Mouse (Mus musculus): Measurements from ENCODE around the gene 6030452D12Rik. TPM values are rescaled to one million over a fixed set of nuclear protein-coding genes. Genes with fewer than 3 reads are reported as not detected.
A peak's percentile ranks its signal among the peaks of the same experiment; 100 is the strongest.

Gene 6030452D12Rik
- polyA plus RNA-seq, 1 experiment from 2014 or later = not detected

DNA sequence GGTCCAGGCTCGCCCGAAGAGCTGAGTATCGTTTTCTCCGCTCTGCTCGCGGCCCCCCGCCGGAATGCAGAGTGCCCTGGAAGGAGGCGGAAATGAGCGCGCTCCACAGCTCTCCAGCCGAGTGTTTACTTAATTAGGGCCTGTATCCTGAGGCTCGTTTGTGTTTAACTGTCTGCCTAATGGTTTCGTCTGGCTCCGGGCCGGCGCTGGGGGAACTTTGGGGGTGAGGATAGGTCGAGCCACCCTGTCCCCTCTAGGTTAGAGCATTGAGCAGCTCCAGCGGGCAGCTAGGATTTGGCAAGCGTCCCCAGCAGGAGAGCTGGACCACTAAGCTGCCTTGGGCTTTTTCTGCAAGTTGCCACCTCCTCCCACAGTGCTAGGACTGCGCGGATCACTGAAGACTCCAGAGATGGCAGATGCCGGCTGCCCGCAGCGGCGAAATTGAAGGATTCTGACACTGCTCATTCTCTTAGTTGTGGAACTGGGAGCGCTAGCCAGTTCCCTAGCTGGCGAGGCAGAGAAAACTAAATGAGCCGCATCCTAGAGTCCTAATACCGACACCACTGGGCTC, 7.5 kb downstream of the 6030452D12Rik start:
- peak overlapping the region; percentile 21 for H3K4me3 ChIP-seq (replicated peaks)
- no peaks in the 10 kb centered on the region for H3K9me3 ChIP-seq
- peak overlapping the region; percentile 41 for H3K9ac ChIP-seq
- H3K4me2 ChIP-seq (replicated peaks) = peak overlapping the region; percentile 80
- ATAC-seq = peak; percentile 64
- H3K27ac ChIP-seq = peak overlapping the region; percentile 85
- peaks cover 37% of the 10 kb centered on the region for H3K4me1 ChIP-seq (replicated peaks)
- no peaks in the 10 kb centered on the region for H3K36me3 ChIP-seq
- no peaks in the 10 kb centered on the region for H3K27me3 ChIP-seq (replicated peaks)
- 3% methylated on average over 30 of the region's 30 CpGs for WGBS

DNA sequence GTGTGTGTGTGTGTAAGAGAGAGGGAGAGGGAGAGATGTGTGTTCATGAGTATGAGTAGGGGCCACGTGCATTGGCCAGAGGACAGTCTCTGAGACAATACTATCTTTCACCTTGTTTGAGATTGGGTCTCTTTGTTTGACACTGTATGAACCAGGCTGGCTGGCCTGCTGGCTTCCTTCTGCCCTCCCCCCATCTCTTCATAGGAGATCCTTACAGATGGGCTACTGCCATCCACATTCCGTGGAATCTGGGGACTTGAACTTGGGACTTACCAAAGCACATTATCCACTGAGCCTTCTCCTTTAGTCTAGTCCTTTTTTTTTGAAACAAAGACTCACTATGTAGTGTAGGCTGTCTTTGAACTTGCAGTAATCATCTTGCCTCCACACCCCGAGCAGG, 8.1 kb downstream of the 6030452D12Rik start:
- Histone ChIP-seq H3K27ac (no peak overlapping the region), H3K4me1 (replicated peaks) (peaks cover 37% of the 10 kb centered on the region), H3K4me2 (replicated peaks) (peak overlapping the region; percentile 80), H3K9me3 (no peaks in the 10 kb centered on the region), H3K9ac (no peak overlapping the region), H3K27me3 (replicated peaks) (no peaks in the 10 kb centered on the region), H3K36me3 (no peaks in the 10 kb centered on the region), H3K4me3 (replicated peaks) (no peak overlapping the region; the same call in 1 of the 2 replicates)
- 32% methylated on average over 3 of the region's 3 CpGs for WGBS
- ATAC-seq = no peak

DNA sequence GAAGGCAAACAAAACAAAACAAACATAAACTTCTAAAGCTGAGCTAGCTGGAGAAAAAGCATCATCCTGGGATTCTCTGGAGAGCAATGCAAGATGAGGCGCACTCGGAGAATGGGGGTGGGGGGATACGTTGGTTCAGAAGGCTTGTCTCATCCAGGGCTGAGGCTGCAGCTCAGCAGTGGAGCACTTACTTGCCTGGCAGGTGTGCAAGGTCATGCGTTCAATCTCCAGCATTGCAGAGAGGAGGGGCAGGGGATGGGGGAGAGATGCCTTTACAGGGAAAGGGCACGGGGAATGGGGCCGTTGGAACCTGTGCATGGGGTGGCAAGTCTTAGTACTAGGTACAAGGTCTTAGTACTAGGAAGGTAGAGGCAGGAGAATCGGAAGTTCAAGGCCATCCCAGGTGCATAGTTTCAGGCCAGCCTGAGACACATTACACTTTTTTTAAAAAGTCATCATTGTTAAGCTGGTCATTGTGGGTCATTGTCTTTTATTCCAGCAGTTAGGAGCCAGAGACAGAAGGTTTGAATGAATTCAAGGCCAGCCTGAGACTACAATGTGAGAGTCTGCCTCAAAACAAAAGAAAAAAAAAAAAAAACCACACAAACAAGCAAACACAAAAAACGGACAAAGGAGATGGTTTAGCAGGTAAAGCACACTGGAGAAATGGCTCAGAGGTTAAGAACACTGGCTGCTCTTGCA, 8.9 kb downstream of the 6030452D12Rik start:
- 73% methylated on average over 8 of the region's 8 CpGs for WGBS
- H3K4me1 ChIP-seq (replicated peaks) = peaks cover 37% of the 10 kb centered on the region

DNA sequence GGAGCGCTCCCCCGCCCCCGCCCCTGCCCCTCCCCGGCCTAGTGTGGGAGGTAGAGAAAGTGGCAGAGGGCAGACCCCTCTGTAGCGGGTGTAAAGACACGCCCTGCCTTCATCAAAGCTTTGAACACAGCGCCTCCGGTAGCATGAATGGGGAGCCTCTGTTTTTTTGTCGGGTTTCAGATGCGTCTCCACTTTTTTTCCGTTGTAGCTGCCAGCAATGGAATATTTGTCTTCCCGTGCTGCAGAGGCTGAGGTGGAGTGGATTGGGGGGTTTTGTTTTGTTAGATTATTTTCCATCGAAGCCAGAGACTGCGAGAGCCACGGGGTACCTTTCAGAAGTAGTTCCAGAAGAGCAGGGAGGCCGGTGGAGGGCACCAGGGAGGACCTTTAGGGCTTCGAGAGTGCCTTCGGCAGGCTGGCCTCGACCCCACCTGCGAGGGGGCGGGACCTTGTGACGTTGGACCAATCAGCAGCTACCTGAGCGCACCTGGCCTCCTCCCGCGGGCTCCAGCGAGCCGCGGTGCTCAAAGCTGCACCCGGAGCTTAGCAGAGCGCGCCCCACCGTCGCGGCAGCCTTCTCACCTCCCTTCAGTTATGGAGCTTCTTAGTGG, 10.1 kb downstream of the 6030452D12Rik start, which contains the start of gene Cdh3:
Gene Cdh3, plus strand, starts transcription at position 527 of the 611 bp plus-strand sequence.
- peak; percentile 90 for ATAC-seq
- 1% methylated on average over 34 of the region's 34 CpGs for WGBS
- H3K9ac ChIP-seq = peak within 1 kb of the TSS; percentile 61
- peaks cover 32% of the 10 kb centered on the region for H3K4me1 ChIP-seq (replicated peaks)
- peak within 1 kb of the TSS; percentile 48 for H3K4me3 ChIP-seq (replicated peaks)
- peak within 1 kb of the TSS; percentile 90 for H3K4me2 ChIP-seq (replicated peaks)
- H3K9me3 ChIP-seq = no peaks in the 10 kb centered on the region
- no peaks in the 10 kb centered on the region for H3K36me3 ChIP-seq
- H3K27ac ChIP-seq = peak within 1 kb of the TSS; percentile 82
- H3K27me3 ChIP-seq (replicated peaks) = no peaks in the 10 kb centered on the region

More for the DNA sequence above, 8.9 kb downstream of the 6030452D12Rik start:
- H3K9ac ChIP-seq = no peak overlapping the region
- H3K27ac ChIP-seq = no peak overlapping the region
- no peak for ATAC-seq
- no peaks in the 10 kb centered on the region for H3K36me3 ChIP-seq
- H3K9me3 ChIP-seq = no peaks in the 10 kb centered on the region
- no peaks in the 10 kb centered on the region for H3K27me3 ChIP-seq (replicated peaks)
- H3K4me3 ChIP-seq (replicated peaks) = no peak overlapping the region
- H3K4me2 ChIP-seq (replicated peaks) = no peak overlapping the region

DNA sequence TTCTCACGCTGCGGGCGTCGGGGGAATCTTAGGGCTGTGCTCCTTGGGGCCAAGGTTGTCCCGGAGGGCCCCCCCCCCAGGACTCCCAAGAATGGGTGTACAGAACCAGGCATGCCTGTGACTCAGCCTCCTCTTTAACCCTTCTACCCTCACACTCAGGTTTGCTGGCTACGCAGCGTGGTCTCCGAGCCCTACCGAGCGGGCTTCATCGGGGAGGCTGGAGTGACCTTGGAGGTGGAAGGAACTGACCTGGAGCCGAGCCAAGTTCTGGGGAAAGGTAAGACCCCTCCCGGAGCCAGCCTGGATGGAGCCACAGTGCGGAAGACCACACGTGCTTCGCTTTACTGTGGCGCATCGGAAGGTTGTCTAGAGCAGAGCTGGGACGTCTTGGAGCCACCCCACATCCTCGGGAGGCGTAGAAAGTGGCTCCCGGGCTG, 10.8 kb downstream of the 6030452D12Rik start:
- Histone ChIP-seq H3K27ac (peak overlapping the region; percentile 82), H3K9ac (peak overlapping the region; percentile 61), H3K27me3 (replicated peaks) (no peaks in the 10 kb centered on the region), H3K4me2 (replicated peaks) (peak overlapping the region; percentile 90), H3K4me3 (replicated peaks) (peak overlapping the region; percentile 48), H3K4me1 (replicated peaks) (peaks cover 31% of the 10 kb centered on the region), H3K36me3 (no peaks in the 10 kb centered on the region), H3K9me3 (no peaks in the 10 kb centered on the region)
- under 1% methylated on average over 22 of the region's 22 CpGs for WGBS
- ATAC-seq = peak; percentile 50

DNA sequence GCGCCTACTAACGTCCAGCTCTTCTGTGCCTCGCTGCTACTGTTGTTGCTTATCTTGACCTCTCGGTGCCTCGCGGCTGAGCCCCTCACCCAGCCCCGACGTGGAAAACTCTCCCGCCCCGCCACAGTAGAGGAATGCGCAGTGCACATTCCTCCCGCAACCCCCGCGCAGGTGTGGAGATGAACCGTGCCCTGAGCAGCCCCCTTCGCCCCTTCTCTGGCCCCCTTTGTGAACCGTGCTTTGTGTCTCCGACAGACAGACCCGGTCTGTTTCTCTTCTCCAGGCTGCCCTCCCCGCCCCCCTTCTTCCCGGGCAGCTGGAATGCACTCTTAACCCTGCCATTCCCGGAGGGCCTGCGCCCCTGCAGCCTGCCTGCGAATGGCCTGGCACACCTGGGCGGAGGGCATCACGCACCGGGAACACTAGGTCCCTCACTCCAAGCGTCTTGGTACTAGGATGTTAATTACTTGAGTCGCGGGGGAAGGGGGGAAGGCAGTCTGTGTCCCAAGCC, 11.3 kb downstream of the 6030452D12Rik start:
- ATAC-seq = peak; percentile 24
- Histone ChIP-seq H3K9me3 (no peaks in the 10 kb centered on the region), H3K36me3 (no peaks in the 10 kb centered on the region), H3K4me1 (replicated peaks) (peaks cover 32% of the 10 kb centered on the region), H3K27ac (peak overlapping the region; percentile 82), H3K27me3 (replicated peaks) (no peaks in the 10 kb centered on the region), H3K4me3 (replicated peaks) (peak overlapping the region; percentile 48), H3K4me2 (replicated peaks) (peak overlapping the region; percentile 90), H3K9ac (peak overlapping the region; percentile 61)
- WGBS = under 1% methylated on average over 30 of the region's 30 CpGs

DNA sequence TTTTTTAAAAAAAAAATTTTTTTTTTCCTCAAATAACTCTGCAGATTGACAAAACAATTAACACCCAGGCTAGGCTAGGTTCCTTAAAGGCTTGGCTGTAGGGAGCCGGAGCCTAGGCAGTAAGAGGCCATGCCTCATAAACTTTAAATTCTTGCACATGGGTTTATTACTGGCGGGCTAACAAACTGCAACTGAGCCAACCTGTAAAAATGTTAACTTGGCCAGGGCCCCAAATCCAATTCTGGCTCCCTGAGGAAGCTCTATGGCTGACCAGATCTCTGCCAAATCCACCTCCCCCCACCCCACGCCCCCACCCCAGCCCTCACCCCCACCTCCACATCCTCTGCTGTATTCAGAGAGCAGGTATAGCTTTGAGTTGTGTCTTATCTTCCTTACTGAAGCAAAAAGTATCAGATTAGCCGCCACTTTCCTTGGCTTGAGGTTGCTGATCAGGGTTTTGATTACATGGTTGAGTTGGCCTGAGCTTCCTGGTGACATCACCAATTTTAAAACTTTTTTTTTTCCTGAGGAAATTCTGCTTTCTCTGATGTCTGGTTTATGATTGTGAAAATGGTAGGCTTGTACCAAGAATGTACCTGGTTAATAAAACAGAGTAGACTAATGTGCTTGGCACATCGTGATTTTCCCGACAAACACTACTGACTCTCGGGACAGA, 12.3 kb downstream of the 6030452D12Rik start:
- H3K27ac ChIP-seq = peak overlapping the region; percentile 82
- H3K4me2 ChIP-seq (replicated peaks) = peak overlapping the region; percentile 90
- no peaks in the 10 kb centered on the region for H3K36me3 ChIP-seq
- no peak for ATAC-seq
- H3K4me1 ChIP-seq (replicated peaks) = peaks cover 30% of the 10 kb centered on the region
- no peaks in the 10 kb centered on the region for H3K9me3 ChIP-seq
- H3K9ac ChIP-seq = no peak overlapping the region
- WGBS = 37% methylated on average over 7 of the region's 7 CpGs
- peak overlapping the region; percentile 48 for H3K4me3 ChIP-seq (replicated peaks)
- H3K27me3 ChIP-seq (replicated peaks) = no peaks in the 10 kb centered on the region

DNA sequence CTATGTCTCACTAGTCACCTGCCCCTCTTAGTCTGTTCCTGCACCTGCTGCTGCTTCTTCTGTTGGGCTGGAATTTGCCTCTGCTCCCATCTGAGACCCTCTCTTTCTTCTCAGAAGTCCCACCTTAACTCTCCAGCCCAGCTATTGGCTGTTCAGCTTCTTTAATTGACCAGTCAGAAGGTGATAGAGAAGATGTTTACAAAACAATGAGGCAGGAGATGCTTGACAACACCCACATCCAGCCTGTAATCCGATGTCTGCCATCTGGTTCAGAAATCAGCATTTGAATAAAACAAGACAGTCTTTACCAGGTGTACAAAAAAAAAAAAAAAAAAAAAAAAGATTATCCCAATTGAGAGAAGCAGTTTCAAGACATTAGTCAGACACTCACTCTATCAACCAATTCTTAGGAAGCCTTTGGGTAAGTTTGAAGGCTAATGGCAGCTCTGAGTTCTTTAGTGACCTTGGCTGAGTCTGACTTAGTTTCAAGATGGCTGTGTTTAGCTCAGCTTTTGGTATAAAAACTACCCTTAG, 15.7 kb downstream of the 6030452D12Rik start:
- H3K4me3 ChIP-seq (replicated peaks) = no peak overlapping the region
- H3K9ac ChIP-seq = no peak overlapping the region
- ATAC-seq = no peak
- WGBS = 30% methylated on average over 1 of the region's 1 CpGs
- H3K36me3 ChIP-seq = no peaks in the 10 kb centered on the region
- H3K27me3 ChIP-seq (replicated peaks) = no peaks in the 10 kb centered on the region
- H3K27ac ChIP-seq = no peak overlapping the region
- no peaks in the 10 kb centered on the region for H3K9me3 ChIP-seq
- no peak overlapping the region for H3K4me2 ChIP-seq (replicated peaks)
- H3K4me1 ChIP-seq (replicated peaks) = peaks cover 28% of the 10 kb centered on the region

DNA sequence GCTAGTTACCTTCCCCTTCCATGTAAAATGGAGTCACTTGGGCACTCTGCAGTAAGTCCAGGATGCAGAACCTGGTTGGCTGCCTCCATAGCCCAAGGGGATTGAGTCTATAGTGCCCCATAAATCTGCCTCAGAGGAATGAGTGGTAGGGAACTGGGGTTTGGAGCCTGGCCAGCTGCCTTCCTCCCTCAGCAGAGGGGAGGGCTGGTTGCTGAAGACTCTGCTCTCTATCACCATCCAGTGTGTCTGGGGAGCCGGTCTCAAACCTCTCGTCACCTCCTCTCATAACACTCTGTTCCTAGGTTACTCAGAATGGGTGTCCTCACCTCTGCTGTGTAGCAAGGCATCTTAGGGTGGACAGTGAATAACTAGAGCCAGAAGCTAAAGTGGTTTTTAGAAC, 16.3 kb downstream of the 6030452D12Rik start:
- WGBS = 40% methylated on average over 2 of the region's 2 CpGs
- Histone ChIP-seq H3K9me3 (no peaks in the 10 kb centered on the region), H3K9ac (no peak overlapping the region), H3K27me3 (replicated peaks) (no peaks in the 10 kb centered on the region), H3K36me3 (no peaks in the 10 kb centered on the region), H3K4me1 (replicated peaks) (peaks cover 24% of the 10 kb centered on the region), H3K4me3 (replicated peaks) (no peak overlapping the region), H3K27ac (0 out of 2 replicates have a peak overlapping the region, but pooled peaks have one; percentile 4), H3K4me2 (replicated peaks) (no peak overlapping the region)
- ATAC-seq = peak; percentile 22; the same call in 1 of the 2 replicates

DNA sequence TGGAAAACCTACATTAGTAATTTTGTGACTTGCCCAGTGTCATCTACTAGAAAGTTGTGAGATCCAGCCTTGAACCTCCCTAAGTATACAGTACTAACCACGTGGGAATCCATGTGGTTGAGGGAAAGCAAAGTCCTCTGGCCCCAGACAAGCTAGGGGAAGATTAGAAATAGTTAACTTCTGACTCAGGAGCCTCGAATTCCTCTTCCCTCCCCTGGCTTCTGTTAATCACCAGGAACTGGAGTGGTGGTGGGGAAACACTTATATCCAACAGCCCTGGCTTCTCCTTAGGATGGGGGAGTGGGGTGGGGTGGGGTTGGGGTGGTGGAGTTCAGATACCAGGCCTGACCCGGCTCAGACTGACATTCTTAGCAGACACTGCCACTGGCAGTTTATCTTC, 18.4 kb downstream of the 6030452D12Rik start:
- peak; percentile 73 for ATAC-seq
- H3K27ac ChIP-seq = 0 out of 2 replicates have a peak overlapping the region, but pooled peaks have one; percentile 30
- H3K27me3 ChIP-seq (replicated peaks) = no peaks in the 10 kb centered on the region
- H3K4me1 ChIP-seq (replicated peaks) = peaks cover 24% of the 10 kb centered on the region
- no peaks in the 10 kb centered on the region for H3K36me3 ChIP-seq
- 0 out of 2 replicates have a peak overlapping the region, but pooled peaks have one; percentile 11 for H3K4me2 ChIP-seq (replicated peaks)
- WGBS = 5% methylated on average over 3 of the region's 3 CpGs
- no peak overlapping the region for H3K4me3 ChIP-seq (replicated peaks)
- no peak overlapping the region for H3K9ac ChIP-seq
- no peaks in the 10 kb centered on the region for H3K9me3 ChIP-seq

DNA sequence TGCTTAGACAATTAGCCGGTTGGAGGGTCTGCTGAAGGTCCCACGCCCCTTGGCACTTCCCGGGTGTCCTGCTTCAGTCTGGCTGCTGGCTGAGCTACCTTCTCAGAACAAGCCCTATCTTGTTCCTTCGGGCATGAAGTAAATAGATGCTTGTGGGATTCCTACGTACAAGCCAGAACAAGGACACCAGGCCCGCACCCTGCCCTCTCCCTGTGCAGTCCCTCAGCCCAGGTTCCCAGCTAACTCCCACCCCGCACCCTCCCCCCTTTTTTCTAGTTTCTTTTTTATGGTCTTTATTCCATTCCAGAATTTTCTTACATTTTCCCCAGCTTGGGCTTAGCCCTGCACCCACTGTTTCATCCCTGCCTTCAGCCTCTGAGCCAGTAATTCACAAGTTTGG, 20.3 kb downstream of the 6030452D12Rik start:
- no peak overlapping the region for H3K4me2 ChIP-seq (replicated peaks)
- H3K27ac ChIP-seq = peak overlapping the region; percentile 63
- ATAC-seq = no peak
- H3K4me1 ChIP-seq (replicated peaks) = peaks cover 24% of the 10 kb centered on the region
- H3K9me3 ChIP-seq = no peaks in the 10 kb centered on the region
- no peak overlapping the region for H3K9ac ChIP-seq
- no peaks in the 10 kb centered on the region for H3K27me3 ChIP-seq (replicated peaks)
- WGBS = 67% methylated on average over 7 of the region's 7 CpGs
- no peak overlapping the region for H3K4me3 ChIP-seq (replicated peaks)
- H3K36me3 ChIP-seq = no peaks in the 10 kb centered on the region

Data from intestine, embryonic 15.5 days (tissue).